8 mouse cellular contexts compared by ENCODE assay signal in genomic region chrX:159371831-159372752, GRCm38 (mm10). TPM values are rescaled to one million over a fixed set of nuclear protein-coding genes. Genes with fewer than 3 reads are reported as not detected.
DNase-seq lines count a peak whose midpoint lies in the region; ATAC-seq and TF ChIP-seq lines count a peak whose summit lies in the region.

Gene Eif1ax (plus strand): TSS chrX:159372178.

- ATAC-seq in heart, embryonic 12.5 days (ENCODE audit: insufficient number of reproducible peaks, low FRiP score), result peak; percentile 99
- ATAC-seq in kidney, postnatal 0 days (replicated peaks; ENCODE audit: low FRiP score, low read depth), result peak; percentile 99
- peak; percentile 99 for ATAC-seq in liver, embryonic 11.5 days (replicated peaks; ENCODE audit: low FRiP score)
- ATAC-seq in stomach, embryonic 14.5 days (ENCODE audit: insufficient number of reproducible peaks, insufficient read depth, low FRiP score, low read depth), result peak; percentile 99

- no peaks in the 10 kb centered on the region for H3K27me3 ChIP-seq in C2C12 (ENCODE audit: control insufficient read depth, insufficient read depth, insufficient read length)
- H3K27me3 ChIP-seq in erythroblast, embryonic 14.5 days (ENCODE audit: control insufficient read depth), result no peaks in the 10 kb centered on the region; the same call in 1 of the 2 replicates
- no peaks in the 10 kb centered on the region for H3K27me3 ChIP-seq in heart, embryonic 12.5 days (replicated peaks)
- no peaks in the 10 kb centered on the region for H3K27me3 ChIP-seq in kidney, postnatal 0 days (ENCODE audit: insufficient read depth, low read length)
- H3K27me3 ChIP-seq in liver, embryonic 11.5 days (replicated peaks; ENCODE audit: control insufficient read depth, insufficient read depth, low read length), result no peaks in the 10 kb centered on the region
- no peaks in the 10 kb centered on the region for H3K27me3 ChIP-seq in stomach, embryonic 14.5 days (ENCODE audit: control insufficient read depth, insufficient read depth, low read length)

- H3K79me3 ChIP-seq in C2C12 (ENCODE audit: low read depth), result peaks cover 37% of the 10 kb centered on the region

- peak within 1 kb of the TSS; percentile 86 for H3K9ac ChIP-seq in heart, embryonic 12.5 days
- H3K9ac ChIP-seq in kidney, postnatal 0 days (ENCODE audit: low read depth, low read length), result peak within 1 kb of the TSS; percentile 71
- H3K9ac ChIP-seq in liver, embryonic 11.5 days (ENCODE audit: low read depth, low read length), result peak within 1 kb of the TSS; percentile 78
- peak within 1 kb of the TSS; percentile 50 for H3K9ac ChIP-seq in stomach, embryonic 14.5 days (replicated peaks; ENCODE audit: low read depth, low read length)

- TF ChIP-seq CTCF in C2C12 (IDR thresholded peaks at IDR 0.05; ENCODE audit: control insufficient read depth, insufficient read depth, insufficient read length), result no peak
- no peak for TF ChIP-seq CTCF in brain, embryonic 14.5 days (IDR thresholded peaks at IDR 0.05; ENCODE audit: borderline replicate concordance, extremely low read depth, insufficient read depth, insufficient read length)
- 0 out of 2 replicates have a peak, but pooled peaks have one; percentile 15 for TF ChIP-seq CTCF in kidney, postnatal 0 days (IDR thresholded peaks at IDR 0.05; ENCODE audit: low read depth)

- H3K4me2 ChIP-seq in heart, embryonic 12.5 days, result peak within 1 kb of the TSS; percentile 66
- H3K4me2 ChIP-seq in kidney, postnatal 0 days (ENCODE audit: low read length), result peak within 1 kb of the TSS; percentile 53
- peak within 1 kb of the TSS; percentile 65 for H3K4me2 ChIP-seq in liver, embryonic 11.5 days
- peak within 1 kb of the TSS; percentile 40 for H3K4me2 ChIP-seq in stomach, embryonic 14.5 days (replicated peaks; ENCODE audit: low read depth, low read length)

- DNase-seq in brain, embryonic 14.5 days (ENCODE audit: low read depth), result peak; percentile 90
- DNase-seq in kidney, postnatal 0 days (ENCODE audit: low spot score), result peak; percentile 83
- DNase-seq in liver, embryonic 11.5 days (ENCODE audit: low spot score), result peak; percentile 70
- peak; percentile 89 for DNase-seq in naive thymus-derived CD4-positive, alpha-beta T cell, adult 2 months (ENCODE audit: low read depth)

- H3ac ChIP-seq in C2C12 (ENCODE audit: control insufficient read depth, insufficient read length, low read depth), result peak within 1 kb of the TSS; percentile 66

- H3K9me3 ChIP-seq in erythroblast, embryonic 14.5 days (ENCODE audit: control insufficient read depth, low read length), result peaks cover 6% of the 10 kb centered on the region
- H3K9me3 ChIP-seq in heart, embryonic 12.5 days (replicated peaks), result no peaks in the 10 kb centered on the region
- H3K9me3 ChIP-seq in kidney, postnatal 0 days (replicated peaks; ENCODE audit: low read length), result no peaks in the 10 kb centered on the region
- no peaks in the 10 kb centered on the region for H3K9me3 ChIP-seq in liver, embryonic 11.5 days (ENCODE audit: control insufficient read depth, low read length)
- no peaks in the 10 kb centered on the region for H3K9me3 ChIP-seq in stomach, embryonic 14.5 days (ENCODE audit: control insufficient read depth, low read depth, low read length)

- H3K36me3 ChIP-seq in C2C12 (ENCODE audit: control insufficient read depth, insufficient read depth), result peaks cover 24% of the 10 kb centered on the region
- H3K36me3 ChIP-seq in erythroblast, embryonic 14.5 days (ENCODE audit: control insufficient read depth), result peaks cover 29% of the 10 kb centered on the region
- peaks cover 6% of the 10 kb centered on the region for H3K36me3 ChIP-seq in heart, embryonic 12.5 days
- no peaks in the 10 kb centered on the region for H3K36me3 ChIP-seq in kidney, postnatal 0 days (ENCODE audit: insufficient read depth, low read length)
- H3K36me3 ChIP-seq in liver, embryonic 11.5 days (ENCODE audit: control insufficient read depth, insufficient read depth, low read length), result no peaks in the 10 kb centered on the region
- no peaks in the 10 kb centered on the region for H3K36me3 ChIP-seq in stomach, embryonic 14.5 days (ENCODE audit: control insufficient read depth, insufficient read depth, low read length)

- peak; percentile 56; the same call in 1 of the 2 replicates for TF ChIP-seq POLR2A in brain, embryonic 14.5 days (IDR thresholded peaks at IDR 0.05; ENCODE audit: borderline replicate concordance, extremely low read depth, insufficient read depth, insufficient read length, poor library complexity, severe bottlenecking)

- 26% methylated on average over 51 of the region's 76 CpGs for WGBS in heart, embryonic 12.5 days
- WGBS in kidney, postnatal 0 days, result 30% methylated on average over 46 of the region's 76 CpGs
- 9% methylated on average over 55 of the region's 76 CpGs for WGBS in liver, embryonic 11.5 days
- WGBS in stomach, embryonic 14.5 days, result 22% methylated on average over 61 of the region's 76 CpGs

- peak within 1 kb of the TSS; percentile 84 for H3K27ac ChIP-seq in heart, embryonic 12.5 days (ENCODE audit: poor library complexity, severe bottlenecking)
- H3K27ac ChIP-seq in kidney, postnatal 0 days, result peak within 1 kb of the TSS; percentile 83
- H3K27ac ChIP-seq in liver, embryonic 11.5 days (ENCODE audit: low read depth, low read length), result peak within 1 kb of the TSS; percentile 71
- peak within 1 kb of the TSS; percentile 75 for H3K27ac ChIP-seq in stomach, embryonic 14.5 days (ENCODE audit: low read length)

- peak within 1 kb of the TSS; percentile 42 for H3K4me3 ChIP-seq in C2C12 (ENCODE audit: insufficient read depth, poor library complexity, severe bottlenecking)
- H3K4me3 ChIP-seq in erythroblast, embryonic 14.5 days (replicated peaks), result peak within 1 kb of the TSS; percentile 95
- peak within 1 kb of the TSS; percentile 79 for H3K4me3 ChIP-seq in heart, embryonic 12.5 days
- H3K4me3 ChIP-seq in kidney, postnatal 0 days (replicated peaks; ENCODE audit: low read depth, low read length), result peak within 1 kb of the TSS; percentile 69
- H3K4me3 ChIP-seq in liver, embryonic 11.5 days (ENCODE audit: low read depth, low read length), result peak within 1 kb of the TSS; percentile 76
- H3K4me3 ChIP-seq in stomach, embryonic 14.5 days (ENCODE audit: low read depth, low read length), result peak within 1 kb of the TSS; percentile 59

- H3K79me2 ChIP-seq in C2C12 (ENCODE audit: control insufficient read depth, insufficient read depth), result peaks cover 39% of the 10 kb centered on the region

- peaks cover 29% of the 10 kb centered on the region for H3K4me1 ChIP-seq in erythroblast, embryonic 14.5 days (ENCODE audit: control insufficient read depth)
- H3K4me1 ChIP-seq in heart, embryonic 12.5 days (replicated peaks), result 0 out of 2 replicates have a peak, but pooled peaks cover 4% of the 10 kb centered on the region
- no peaks in the 10 kb centered on the region for H3K4me1 ChIP-seq in kidney, postnatal 0 days (replicated peaks; ENCODE audit: insufficient read depth, low read length)
- 0 out of 2 replicates have a peak, but pooled peaks cover 4% of the 10 kb centered on the region for H3K4me1 ChIP-seq in liver, embryonic 11.5 days (replicated peaks; ENCODE audit: control insufficient read depth, insufficient read depth, low read length)
- no peaks in the 10 kb centered on the region for H3K4me1 ChIP-seq in stomach, embryonic 14.5 days (ENCODE audit: control insufficient read depth, insufficient read depth, low read length)

TF ChIP-seq in C2C12, 6 proteins besides CTCF, POLR2A, EP300 and RAD21:
- no peak for TF ChIP-seq USF1 (IDR thresholded peaks at IDR 0.05; ENCODE audit: low read depth)
- no peak for TF ChIP-seq MYOD1 (IDR thresholded peaks at IDR 0.05; ENCODE audit: control insufficient read depth, insufficient read length, low read depth)
- TF ChIP-seq MYOG (IDR thresholded peaks at IDR 0.05; ENCODE audit: control insufficient read depth, extremely low read depth, insufficient read length), result no peak
- no peak for TF ChIP-seq MAX (IDR thresholded peaks at IDR 0.05)
- TF ChIP-seq FOSL1 (IDR thresholded peaks at IDR 0.05; ENCODE audit: insufficient read depth, low read length, poor library complexity, severe bottlenecking), result no peak
- no peak for TF ChIP-seq CEBPB (IDR thresholded peaks at IDR 0.05; ENCODE audit: low read depth)

RNA-seq across cellular contexts. Expression of gene Eif1ax, which starts in this region (rescaled TPM):
- 127 TPM for polyA plus RNA-seq in C2C12 (2012; fragmentation: generic; extraction: Trizol)
- 84.3 and 101 TPM in 2 replicates for polyA plus RNA-seq in brain, embryonic 14.5 days (2012; rRNA removed)
- polyA plus RNA-seq in erythroblast, embryonic 14.5 days (2012), result 59.0 and 61.1 TPM in 2 replicates
- polyA plus RNA-seq in heart, embryonic 12.5 days (2016; fragmentation: Nextera tagmentation; extraction: Ambion mirVana), result 101 and 105 TPM in 2 replicates
- polyA plus RNA-seq in kidney, postnatal 0 days (2015; fragmentation: Nextera tagmentation; extraction: Ambion mirVana), result 104 and 108 TPM in 2 replicates
- polyA plus RNA-seq in liver, embryonic 11.5 days (2014; fragmentation: Nextera tagmentation; extraction: Ambion mirVana), result 139 and 142 TPM in 2 replicates
- 122 TPM in 2 replicates for polyA plus RNA-seq in stomach, embryonic 14.5 days (2014; fragmentation: Nextera tagmentation; extraction: Ambion mirVana)

Comparison
In these comparisons a context has a peak if more than half of its experiments do, and no peak if none do; other contexts are left out.
1. Peak in every context shown above with its lines: DNase-seq, ATAC-seq, H3K4me3 ChIP-seq and H3K27ac ChIP-seq.
2. H3K4me3 ChIP-seq: peak in every context shown above with its lines; median percentile 95 in erythroblast, embryonic 14.5 days; 79 in heart, embryonic 12.5 days; 76 in liver, embryonic 11.5 days; 69 in kidney, postnatal 0 days; 59 in stomach, embryonic 14.5 days; 42 in C2C12.